Mouse (Mus musculus) myocyte (in vitro differentiated cells): ENCODE data around the gene Crip1. TPM values are rescaled to one million over a fixed set of nuclear protein-coding genes. Genes with fewer than 3 reads are reported as not detected.

ENCODE experiments used
- H3K27me3 ChIP-seq: one replicate; pipeline ENCODE4 v1.6.1; 2011; ENCODE audit not compliant: control insufficient read depth, insufficient read depth, insufficient read length
- H3K36me3 ChIP-seq: one replicate; pipeline ENCODE4 v1.6.1; 2011; ENCODE audit not compliant: control insufficient read depth, insufficient read depth
- H3K4me2 ChIP-seq: one replicate; pipeline ENCODE4 v1.6.1; 2011; ENCODE audit warnings: low read depth, control low read depth
- H3K4me3 ChIP-seq: one replicate; pipeline ENCODE4 v1.5.1; 2011; ENCODE audit warnings: mild to moderate bottlenecking, control low read depth, moderate library complexity
- H3K79me2 ChIP-seq: one replicate; pipeline ENCODE4 v1.6.1; 2011; ENCODE audit not compliant: control insufficient read depth, insufficient read depth
- H3ac ChIP-seq: one replicate; pipeline ENCODE4 v1.6.1; 2011; ENCODE audit not compliant: control insufficient read depth, insufficient read length
- CEBPB ChIP-seq: IDR thresholded peaks from 2 replicates; pipeline ENCODE4 v1.6.1; 2011; ENCODE audit warnings: mild to moderate bottlenecking, moderate library complexity; ENCODE audit not compliant: poor library complexity, insufficient read depth, severe bottlenecking
- E2F4 ChIP-seq: IDR thresholded peaks from one replicate; pipeline ENCODE4 v1.6.1; 2011; ENCODE audit warnings: mild to moderate bottlenecking, control low read depth, moderate library complexity; ENCODE audit not compliant: insufficient read depth
- MAX ChIP-seq: IDR thresholded peaks from one replicate; pipeline ENCODE4 v1.6.1; 2011; ENCODE audit warnings: low read depth, mild to moderate bottlenecking, control low read depth
- MYOD1 ChIP-seq, 3 experiments: IDR thresholded peaks; one replicate each; pipeline ENCODE4 v1.6.1; 2011; ENCODE audit warnings: control low read depth in 2 of 3, low read depth in 2 of 3, mild to moderate bottlenecking in 2 of 3, moderate library complexity in 1 of 3; ENCODE audit not compliant: insufficient read length in 2 of 3, control insufficient read depth in 1 of 3
- MYOG ChIP-seq, 3 experiments: IDR thresholded peaks; one replicate each; pipeline ENCODE4 v1.6.1; 2011; ENCODE audit warnings: control low read depth in 2 of 3, low read depth in 2 of 3, mild to moderate bottlenecking in 2 of 3; ENCODE audit not compliant: insufficient read length in 2 of 3, control insufficient read depth in 1 of 3, insufficient read depth in 1 of 3
- POLR2A ChIP-seq: IDR thresholded peaks from one replicate; pipeline ENCODE4 v1.6.1; 2011; ENCODE audit warnings: low read depth, mild to moderate bottlenecking, control low read depth, moderate library complexity; ENCODE audit not compliant: insufficient read length
- POLR2AphosphoS2 ChIP-seq: IDR thresholded peaks from one replicate; pipeline ENCODE4 v1.6.1; 2011; ENCODE audit warnings: low read depth, control low read depth; ENCODE audit not compliant: insufficient read length
- REST ChIP-seq: IDR thresholded peaks from one replicate; pipeline ENCODE4 v1.6.1; 2011; ENCODE audit warnings: mild to moderate bottlenecking, control low read depth, moderate library complexity; ENCODE audit not compliant: insufficient read depth, insufficient read length
- SRF ChIP-seq: IDR thresholded peaks from one replicate; pipeline ENCODE4 v1.6.1; 2011; ENCODE audit warnings: low read depth; ENCODE audit not compliant: control insufficient read depth, insufficient read length
- TCF12 ChIP-seq: IDR thresholded peaks from one replicate; pipeline ENCODE4 v1.6.1; 2011; ENCODE audit warnings: mild to moderate bottlenecking, control low read depth; ENCODE audit not compliant: poor library complexity, insufficient read depth, severe bottlenecking
- TCF3 ChIP-seq: IDR thresholded peaks from one replicate; pipeline ENCODE4 v1.6.1; 2011; ENCODE audit warnings: low read depth, control low read depth; ENCODE audit not compliant: insufficient read length
- USF1 ChIP-seq: IDR thresholded peaks from one replicate; pipeline ENCODE4 v1.6.1; 2011; ENCODE audit warnings: low read depth, mild to moderate bottlenecking, control low read depth, moderate library complexity
- polyA plus RNA-seq: library from polyadenylated mRNA; unstranded; fragments of >200 nt; fragmentation: generic; extraction: Trizol; gene quantifications from one replicate; pipeline ENCODE4 v1.2.1, GENCODE M21; 2012; ENCODE audit warnings: missing spikeins

Crip1 gene
- polyA plus RNA-seq, 1 experiment: 1,677 TPM

DNA sequence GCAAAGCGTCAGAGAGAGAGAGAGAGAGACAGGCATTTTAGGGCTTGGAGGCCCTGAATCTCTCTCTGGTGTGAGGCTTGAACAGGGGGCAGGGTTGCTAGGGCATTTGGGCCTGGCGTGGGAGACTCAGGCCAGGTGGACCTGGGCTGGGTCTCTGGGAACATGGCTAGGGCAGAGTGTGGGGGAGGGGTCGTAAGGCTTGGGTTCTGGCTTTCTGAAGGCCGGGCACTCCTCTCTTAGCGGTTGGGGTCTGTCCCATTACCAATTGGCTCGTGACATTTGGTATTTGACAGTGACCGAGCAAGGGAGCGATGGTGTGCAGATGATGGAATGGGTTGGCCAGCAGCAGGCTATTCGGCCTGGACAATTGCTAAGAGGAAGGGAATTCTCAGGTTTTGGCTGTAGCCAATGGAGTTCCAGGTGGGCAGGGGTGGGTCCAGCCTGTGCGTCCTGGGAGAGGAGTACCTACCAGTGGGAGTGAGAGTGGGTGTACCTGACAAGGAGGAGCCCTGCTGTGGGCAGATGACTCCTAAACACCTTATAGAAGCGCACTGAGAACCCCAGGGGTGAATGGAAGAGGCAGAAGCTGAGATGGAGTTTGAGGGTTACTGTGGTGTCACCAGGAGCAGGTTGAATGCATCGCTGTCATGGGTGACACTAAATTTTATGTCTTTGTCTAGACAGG, 40.4 kb downstream of the Crip1 start:
- Histone ChIP-seq H3K79me2 (no peaks in the 10 kb centered on the region), H3K27me3 (peaks cover 8% of the 10 kb centered on the region), H3K4me3 (peak overlapping the region; percentile 3), H3ac (no peak overlapping the region), H3K4me2 (peak overlapping the region; percentile 66), H3K36me3 (no peaks in the 10 kb centered on the region)
- TF ChIP-seq MAX (no peak), TCF12 (no peak), MYOG (IDR thresholded peaks at IDR 0.05; ENCODE audit: control insufficient read depth in 1 of 3, insufficient read depth in 1 of 3, insufficient read length in 2 of 3, low read depth in 2 of 3) (no peak), CEBPB (no peak), TCF3 (no peak), E2F4 (no peak), USF1 (no peak), MYOD1 (IDR thresholded peaks at IDR 0.05; ENCODE audit: control insufficient read depth in 1 of 3, insufficient read length in 2 of 3, low read depth in 2 of 3) (no peak), SRF (no peak), REST (no peak), POLR2A (no peak), POLR2AphosphoS2 (no peak)

DNA sequence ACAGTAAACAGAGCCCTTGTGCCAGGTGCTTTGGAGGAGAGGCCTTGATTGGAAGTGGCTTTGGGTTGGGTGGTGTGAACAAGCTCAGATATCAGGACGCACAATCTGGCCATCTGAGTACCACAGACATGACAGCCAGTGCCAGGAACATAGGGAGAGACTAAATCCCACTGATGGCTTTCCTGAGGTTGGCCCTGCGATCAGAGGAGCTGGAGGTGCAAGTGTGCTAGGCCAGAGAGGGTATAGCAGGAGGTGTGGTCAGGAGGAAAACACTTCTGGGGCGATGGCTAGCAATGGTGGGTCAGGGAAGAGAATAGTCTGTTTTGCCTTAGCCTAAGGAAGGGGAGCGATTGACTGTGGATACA, 40.9 kb downstream of the Crip1 start:
- no peaks in the 10 kb centered on the region for H3K36me3 ChIP-seq
- peaks cover 8% of the 10 kb centered on the region for H3K27me3 ChIP-seq
- H3K4me3 ChIP-seq: no peak overlapping the region
- no peak for TF ChIP-seq TCF12
- no peak for TF ChIP-seq SRF
- TF ChIP-seq MYOD1 (IDR thresholded peaks at IDR 0.05; ENCODE audit: control insufficient read depth in 1 of 3, insufficient read length in 2 of 3, low read depth in 2 of 3): no peak
- TF ChIP-seq MAX: no peak
- no peak for TF ChIP-seq USF1
- TF ChIP-seq CEBPB: no peak
- no peak for TF ChIP-seq POLR2AphosphoS2
- TF ChIP-seq TCF3: no peak
- TF ChIP-seq REST: no peak
- no peak for TF ChIP-seq POLR2A
- TF ChIP-seq MYOG (IDR thresholded peaks at IDR 0.05; ENCODE audit: control insufficient read depth in 1 of 3, insufficient read depth in 1 of 3, insufficient read length in 2 of 3, low read depth in 2 of 3): no peak
- no peak for TF ChIP-seq E2F4
- no peak overlapping the region for H3K4me2 ChIP-seq
- no peak overlapping the region for H3ac ChIP-seq
- no peaks in the 10 kb centered on the region for H3K79me2 ChIP-seq

DNA sequence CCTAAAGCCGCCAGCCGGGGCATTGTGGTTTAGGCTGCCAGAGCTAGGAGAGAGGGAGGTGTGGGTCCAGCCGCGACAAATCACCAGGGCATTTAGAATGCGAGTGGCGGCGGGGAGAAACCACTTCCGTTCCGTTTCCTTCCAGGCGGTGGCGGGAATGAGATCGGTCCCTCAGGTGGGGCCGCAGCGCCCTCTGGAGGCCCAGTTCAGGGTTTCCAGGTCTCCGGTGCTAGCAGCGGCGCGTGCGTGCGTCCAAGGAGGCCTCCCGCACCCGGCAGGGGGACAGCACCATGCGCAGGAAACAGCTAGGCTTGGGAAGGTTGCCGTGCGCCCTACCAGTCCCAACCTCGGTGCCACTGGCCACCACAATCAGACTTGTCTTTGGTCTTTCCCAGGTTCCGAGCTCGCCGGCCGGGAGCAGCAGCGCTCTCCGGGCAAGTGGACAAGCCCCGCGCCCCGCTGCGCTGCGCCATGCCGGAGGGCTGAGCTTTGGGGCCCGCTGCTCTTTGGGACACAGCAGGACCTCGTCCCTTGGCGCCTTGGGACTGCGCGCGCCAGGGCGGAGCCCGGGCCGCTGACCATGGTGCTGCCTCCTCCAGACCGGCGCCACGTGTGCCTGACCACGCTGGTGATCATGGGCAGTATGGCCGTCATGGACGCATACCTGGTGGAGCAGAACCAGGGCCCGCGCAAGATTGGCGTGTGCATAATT, 41.6 kb downstream of the Crip1 start:
- Histone ChIP-seq H3K27me3 (peaks cover 8% of the 10 kb centered on the region), H3K4me3 (no peak overlapping the region), H3K36me3 (no peaks in the 10 kb centered on the region), H3K4me2 (no peak overlapping the region), H3ac (no peak overlapping the region), H3K79me2 (no peaks in the 10 kb centered on the region)
- TF ChIP-seq POLR2AphosphoS2: no peak
- peak; percentile 3 for TF ChIP-seq REST
- no peak for TF ChIP-seq MYOD1 (IDR thresholded peaks at IDR 0.05; ENCODE audit: control insufficient read depth in 1 of 3, insufficient read length in 2 of 3, low read depth in 2 of 3)

DNA sequence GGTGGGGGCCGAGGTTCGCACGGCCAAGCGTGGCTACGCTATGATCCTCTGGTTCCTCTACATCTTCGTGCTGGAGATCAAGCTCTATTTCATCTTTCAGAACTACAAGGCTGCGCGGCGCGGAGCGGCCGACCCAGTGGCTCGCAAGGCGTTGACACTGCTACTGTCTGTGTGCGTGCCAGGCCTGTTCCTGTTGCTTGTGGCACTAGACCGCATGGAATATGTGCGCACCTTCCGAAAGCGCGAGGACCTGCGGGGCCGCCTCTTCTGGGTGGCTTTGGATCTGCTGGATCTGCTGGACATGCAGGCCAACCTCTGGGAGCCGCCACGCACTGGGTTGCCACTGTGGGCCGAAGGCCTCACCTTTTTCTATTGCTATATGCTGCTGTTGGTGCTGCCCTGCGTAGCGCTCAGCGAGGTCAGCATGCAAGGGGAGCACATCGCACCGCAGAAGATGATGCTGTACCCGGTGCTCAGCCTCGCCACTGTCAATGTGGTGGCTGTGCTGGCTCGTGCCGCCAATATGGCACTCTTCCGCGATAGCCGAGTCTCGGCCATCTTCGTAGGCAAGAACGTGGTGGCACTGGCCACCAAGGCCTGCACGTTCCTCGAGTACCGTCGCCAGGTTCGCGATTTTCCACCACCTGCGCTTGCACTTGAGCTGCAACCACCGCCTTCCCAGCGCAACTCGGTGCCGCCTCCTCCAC, 42.4 kb downstream of the Crip1 start:
- H3K36me3 ChIP-seq: no peaks in the 10 kb centered on the region
- no peak overlapping the region for H3K4me3 ChIP-seq
- H3K27me3 ChIP-seq: peaks cover 8% of the 10 kb centered on the region
- H3ac ChIP-seq: no peak overlapping the region
- no peaks in the 10 kb centered on the region for H3K79me2 ChIP-seq
- no peak overlapping the region for H3K4me2 ChIP-seq
- no peak for TF ChIP-seq CEBPB
- no peak for TF ChIP-seq SRF
- TF ChIP-seq REST: no peak
- TF ChIP-seq E2F4: no peak
- TF ChIP-seq MAX: no peak
- no peak for TF ChIP-seq POLR2AphosphoS2
- no peak for TF ChIP-seq USF1
- TF ChIP-seq MYOD1 (IDR thresholded peaks at IDR 0.05; ENCODE audit: control insufficient read depth in 1 of 3, insufficient read length in 2 of 3, low read depth in 2 of 3): no peak
- no peak for TF ChIP-seq TCF3
- no peak for TF ChIP-seq MYOG (IDR thresholded peaks at IDR 0.05; ENCODE audit: control insufficient read depth in 1 of 3, insufficient read depth in 1 of 3, insufficient read length in 2 of 3, low read depth in 2 of 3)
- no peak for TF ChIP-seq POLR2A
- no peak for TF ChIP-seq TCF12
